Mouse (Mus musculus): ENCODE measurements around the gene Chit1. TPM values are rescaled to one million over a fixed set of nuclear protein-coding genes. Genes with fewer than 3 reads are reported as not detected.

The Chit1 gene
- polyA plus RNA-seq, 1 experiment: not detected

GRCm38 (mm10) chr1:134188217-134188616, 77.2 kb downstream of the Chit1 start:
- 88% methylated on average over 5 of the region's 5 CpGs for WGBS
- H3K4me1 ChIP-seq (ENCODE audit: control insufficient read depth, insufficient read depth, low read length): no peaks in the 10 kb centered on the region
- no peak overlapping the region for H3K27ac ChIP-seq (ENCODE audit: insufficient read depth, low read depth, low read length)
- H3K4me3 ChIP-seq (ENCODE audit: insufficient read depth, low read depth, low read length): no peak overlapping the region
- no peaks in the 10 kb centered on the region for H3K36me3 ChIP-seq (ENCODE audit: control insufficient read depth, insufficient read depth, low read length)
- TF ChIP-seq POLR2A (IDR thresholded peaks at IDR 0.05; ENCODE audit: low read depth, low read length): no peak
- no peak for TF ChIP-seq CTCF (conservative IDR thresholded peaks at IDR 0.05; ENCODE audit: insufficient read depth, insufficient read length, low read depth, low read length)
- DNase-seq: no peak
- no peaks in the 10 kb centered on the region for H3K27me3 ChIP-seq (replicated peaks; ENCODE audit: control insufficient read depth, insufficient read depth, low read length)

GRCm38 (mm10) chr1:134188989-134189729, 78.1 kb downstream of the Chit1 start:
- TF ChIP-seq POLR2A (IDR thresholded peaks at IDR 0.05; ENCODE audit: low read depth, low read length): no peak
- TF ChIP-seq CTCF (conservative IDR thresholded peaks at IDR 0.05; ENCODE audit: insufficient read depth, insufficient read length, low read depth, low read length): no peak; the same call in 1 of the 2 replicates
- WGBS: 29% methylated on average over 12 of the region's 12 CpGs
- Histone ChIP-seq H3K4me1 (ENCODE audit: control insufficient read depth, insufficient read depth, low read length) (no peaks in the 10 kb centered on the region), H3K4me3 (ENCODE audit: insufficient read depth, low read depth, low read length) (no peak overlapping the region), H3K27me3 (replicated peaks; ENCODE audit: control insufficient read depth, insufficient read depth, low read length) (no peaks in the 10 kb centered on the region), H3K27ac (ENCODE audit: insufficient read depth, low read depth, low read length) (no peak overlapping the region), H3K36me3 (ENCODE audit: control insufficient read depth, insufficient read depth, low read length) (no peaks in the 10 kb centered on the region)
- DNase-seq: no peak

- DNase-seq: no peak
- Histone ChIP-seq H3K27ac (ENCODE audit: insufficient read depth, low read depth, low read length) (no peak overlapping the region), H3K4me1 (ENCODE audit: control insufficient read depth, insufficient read depth, low read length) (no peaks in the 10 kb centered on the region), H3K4me3 (ENCODE audit: insufficient read depth, low read depth, low read length) (no peak overlapping the region), H3K27me3 (replicated peaks; ENCODE audit: control insufficient read depth, insufficient read depth, low read length) (no peaks in the 10 kb centered on the region), H3K36me3 (ENCODE audit: control insufficient read depth, insufficient read depth, low read length) (no peaks in the 10 kb centered on the region)
- TF ChIP-seq POLR2A (IDR thresholded peaks at IDR 0.05; ENCODE audit: low read depth, low read length) (no peak), CTCF (conservative IDR thresholded peaks at IDR 0.05; ENCODE audit: insufficient read depth, insufficient read length, low read depth, low read length) (no peak)
- WGBS: 78% methylated on average over 5 of the region's 5 CpGs
Observed at GRCm38 (mm10) chr1:134191192-134191591, 80.2 kb downstream of the Chit1 start.

- Histone ChIP-seq H3K27ac (ENCODE audit: insufficient read depth, low read depth, low read length) (no peak overlapping the region), H3K27me3 (replicated peaks; ENCODE audit: control insufficient read depth, insufficient read depth, low read length) (no peaks in the 10 kb centered on the region), H3K36me3 (ENCODE audit: control insufficient read depth, insufficient read depth, low read length) (no peaks in the 10 kb centered on the region), H3K4me1 (ENCODE audit: control insufficient read depth, insufficient read depth, low read length) (no peaks in the 10 kb centered on the region), H3K4me3 (ENCODE audit: insufficient read depth, low read depth, low read length) (no peak overlapping the region)
- TF ChIP-seq CTCF (conservative IDR thresholded peaks at IDR 0.05; ENCODE audit: insufficient read depth, insufficient read length, low read depth, low read length) (no peak), POLR2A (IDR thresholded peaks at IDR 0.05; ENCODE audit: low read depth, low read length) (no peak)
- DNase-seq: no peak
- WGBS: 63% methylated on average over 4 of the region's 4 CpGs
Observed at GRCm38 (mm10) chr1:134192024-134192423, 81.0 kb downstream of the Chit1 start.

GRCm38 (mm10) chr1:134193126-134193525, 82.1 kb downstream of the Chit1 start, which contains the start of gene Mybph:
Mybph (plus strand) TSS chr1:134193448.
- Histone ChIP-seq H3K36me3 (ENCODE audit: control insufficient read depth, insufficient read depth, low read length) (no peaks in the 10 kb centered on the region), H3K4me1 (ENCODE audit: control insufficient read depth, insufficient read depth, low read length) (no peaks in the 10 kb centered on the region), H3K27me3 (replicated peaks; ENCODE audit: control insufficient read depth, insufficient read depth, low read length) (no peaks in the 10 kb centered on the region), H3K27ac (ENCODE audit: insufficient read depth, low read depth, low read length) (no peak within 1 kb of the TSS), H3K4me3 (ENCODE audit: insufficient read depth, low read depth, low read length) (no peak within 1 kb of the TSS)
- WGBS: 80% methylated on average over 1 of the region's 1 CpGs
- no peak for DNase-seq
- TF ChIP-seq POLR2A (IDR thresholded peaks at IDR 0.05; ENCODE audit: low read depth, low read length) (no peak), CTCF (conservative IDR thresholded peaks at IDR 0.05; ENCODE audit: insufficient read depth, insufficient read length, low read depth, low read length) (no peak)

GRCm38 (mm10) chr1:134193674-134194197, 82.7 kb downstream of the Chit1 start:
- TF ChIP-seq CTCF (conservative IDR thresholded peaks at IDR 0.05; ENCODE audit: insufficient read depth, insufficient read length, low read depth, low read length): no peak
- TF ChIP-seq POLR2A (IDR thresholded peaks at IDR 0.05; ENCODE audit: low read depth, low read length): no peak
- Histone ChIP-seq H3K4me1 (ENCODE audit: control insufficient read depth, insufficient read depth, low read length) (no peaks in the 10 kb centered on the region), H3K27me3 (replicated peaks; ENCODE audit: control insufficient read depth, insufficient read depth, low read length) (no peaks in the 10 kb centered on the region), H3K4me3 (ENCODE audit: insufficient read depth, low read depth, low read length) (no peak overlapping the region), H3K36me3 (ENCODE audit: control insufficient read depth, insufficient read depth, low read length) (no peaks in the 10 kb centered on the region), H3K27ac (ENCODE audit: insufficient read depth, low read depth, low read length) (no peak overlapping the region)
- WGBS: 58% methylated on average over 7 of the region's 7 CpGs
- DNase-seq: no peak

GRCm38 (mm10) chr1:134194298-134195022, 83.4 kb downstream of the Chit1 start:
- H3K36me3 ChIP-seq (ENCODE audit: control insufficient read depth, insufficient read depth, low read length): no peaks in the 10 kb centered on the region
- no peak overlapping the region for H3K4me3 ChIP-seq (ENCODE audit: insufficient read depth, low read depth, low read length)
- H3K27ac ChIP-seq (ENCODE audit: insufficient read depth, low read depth, low read length): no peak overlapping the region
- H3K4me1 ChIP-seq (ENCODE audit: control insufficient read depth, insufficient read depth, low read length): no peaks in the 10 kb centered on the region
- 75% methylated on average over 16 of the region's 16 CpGs for WGBS
- no peaks in the 10 kb centered on the region for H3K27me3 ChIP-seq (replicated peaks; ENCODE audit: control insufficient read depth, insufficient read depth, low read length)
- no peak for DNase-seq
- TF ChIP-seq CTCF (conservative IDR thresholded peaks at IDR 0.05; ENCODE audit: insufficient read depth, insufficient read length, low read depth, low read length) (no peak), POLR2A (IDR thresholded peaks at IDR 0.05; ENCODE audit: low read depth, low read length) (no peak)

Measured in kidney, adult 2 months (tissue).